Mouse (Mus musculus): ENCODE data around the gene Acat2. TPM values are rescaled to one million over a fixed set of nuclear protein-coding genes. Genes with fewer than 3 reads are reported as not detected.
"Not testable (repeated sequence)": the region's sequence is repeated elsewhere in the genome, so short reads cannot be mapped to it uniquely, and the experiment has no call there.

Acat2 gene
- 188 and 294 TPM in 2 replicates for polyA plus RNA-seq (2014; fragmentation: Nextera tagmentation; extraction: Ambion mirVana)

DNA sequence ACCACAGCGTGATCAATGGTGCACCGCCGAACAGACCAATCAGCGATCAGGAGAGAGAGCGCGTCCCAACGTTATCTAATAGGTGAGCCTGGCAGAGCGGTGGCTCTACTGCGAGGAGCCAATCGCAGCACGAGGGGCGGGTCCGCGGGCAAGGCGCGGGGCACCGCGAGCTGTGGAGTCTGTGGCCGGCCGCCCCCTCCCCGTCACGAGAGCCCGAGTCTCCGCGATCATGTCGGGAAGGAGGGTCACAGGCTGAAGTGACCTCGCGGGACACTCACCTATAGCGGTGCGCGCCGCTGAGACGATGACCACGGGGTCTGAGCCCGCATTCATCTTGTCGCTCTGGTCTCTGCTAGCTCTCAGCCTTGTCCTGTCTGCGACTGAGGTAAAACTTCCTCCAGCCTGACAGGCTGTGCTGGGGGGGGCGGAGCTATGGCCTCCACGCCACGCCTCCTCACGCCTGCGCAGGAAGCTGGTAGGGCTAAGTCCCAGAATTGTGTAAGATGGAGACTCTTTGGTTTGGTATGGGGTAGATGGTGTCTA is at the start of gene Acat2:
Acat2 (minus strand) TSS at position 417 of the 543 bp plus-strand sequence.
- WGBS, result under 1% methylated on average over 42 of the region's 42 CpGs
- Histone ChIP-seq H3K27ac (ENCODE audit: low read depth, low read length) (peak within 1 kb of the TSS; percentile 86), H3K4me3 (ENCODE audit: low read depth, low read length) (peak within 1 kb of the TSS; percentile 53), H3K4me2 (ENCODE audit: low read depth, low read length) (peak within 1 kb of the TSS; percentile 67), H3K36me3 (ENCODE audit: control insufficient read depth, insufficient read depth, low read length) (peaks cover 12% of the 10 kb centered on the region), H3K9ac (replicated peaks; ENCODE audit: low read depth, low read length) (peak within 1 kb of the TSS; percentile 44), H3K27me3 (ENCODE audit: control insufficient read depth, insufficient read depth, low read length) (no peaks in the 10 kb centered on the region), H3K4me1 (ENCODE audit: control insufficient read depth, insufficient read depth, low read length) (peaks cover 10% of the 10 kb centered on the region), H3K9me3 (ENCODE audit: control insufficient read depth, low read length) (no peaks in the 10 kb centered on the region)
- peak; percentile 99 for ATAC-seq (ENCODE audit: low read depth)

DNA sequence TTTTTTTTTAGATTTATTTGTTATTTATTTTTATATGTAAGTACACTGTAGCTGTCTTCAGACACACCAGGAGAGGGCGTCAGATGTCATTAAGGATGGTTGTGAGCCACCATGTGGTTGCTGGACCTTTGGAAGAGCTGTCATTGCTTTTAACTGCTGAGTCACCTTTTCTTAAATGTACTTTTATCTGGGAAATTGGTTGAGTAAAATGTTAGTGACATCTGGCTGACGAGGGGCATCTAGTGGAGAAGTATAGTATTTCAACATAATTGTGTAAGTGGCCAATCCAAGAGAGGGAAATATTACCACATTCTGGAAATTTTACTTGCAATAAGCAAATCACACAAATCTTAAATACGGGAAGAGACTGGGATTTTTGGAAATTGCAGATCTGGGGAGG is 49.3 kb upstream of the Acat2 start:
- H3K4me2 ChIP-seq (ENCODE audit: low read depth, low read length), result no peak overlapping the region
- H3K9ac ChIP-seq (replicated peaks; ENCODE audit: low read depth, low read length), result no peak overlapping the region
- no peak overlapping the region for H3K27ac ChIP-seq (ENCODE audit: low read depth, low read length)
- H3K27me3 ChIP-seq (ENCODE audit: control insufficient read depth, insufficient read depth, low read length), result no peaks in the 10 kb centered on the region
- no peak overlapping the region for H3K4me3 ChIP-seq (ENCODE audit: low read depth, low read length)
- peaks cover 18% of the 10 kb centered on the region for H3K36me3 ChIP-seq (ENCODE audit: control insufficient read depth, insufficient read depth, low read length)
- 41% methylated on average over 3 of the region's 3 CpGs for WGBS
- H3K4me1 ChIP-seq (ENCODE audit: control insufficient read depth, insufficient read depth, low read length), result peaks cover 8% of the 10 kb centered on the region; the same call in 1 of the 2 replicates
- no peak for ATAC-seq (ENCODE audit: low read depth)
- H3K9me3 ChIP-seq (ENCODE audit: control insufficient read depth, low read length), result no peaks in the 10 kb centered on the region

DNA sequence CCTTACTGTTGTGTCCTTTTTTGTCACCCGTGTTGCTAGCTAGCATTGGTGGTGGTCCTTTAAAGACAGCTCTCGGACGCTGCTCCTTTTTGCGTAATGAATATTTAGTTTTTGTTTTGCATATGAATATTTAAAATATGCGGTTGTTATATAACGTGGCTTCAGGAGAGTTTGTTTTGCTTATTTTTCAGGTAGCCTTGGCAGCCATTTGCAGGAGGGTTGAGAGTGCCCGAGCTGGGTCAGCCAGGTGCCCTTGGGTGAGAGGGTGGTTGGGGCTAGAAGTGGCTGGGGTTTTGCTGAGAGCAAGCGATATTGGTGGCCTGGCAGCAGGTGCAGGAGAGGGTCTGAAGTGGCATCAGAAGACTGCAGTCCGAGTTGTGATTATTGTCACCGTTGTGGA is 48.0 kb upstream of the Acat2 start:
- H3K27me3 ChIP-seq (ENCODE audit: control insufficient read depth, insufficient read depth, low read length), result no peaks in the 10 kb centered on the region
- H3K9me3 ChIP-seq (ENCODE audit: control insufficient read depth, low read length), result no peaks in the 10 kb centered on the region
- peak overlapping the region; percentile 79 for H3K4me3 ChIP-seq (ENCODE audit: low read depth, low read length)
- H3K9ac ChIP-seq (replicated peaks; ENCODE audit: low read depth, low read length), result peak overlapping the region; percentile 76
- WGBS, result 2% methylated on average over 10 of the region's 10 CpGs
- no peak for ATAC-seq (ENCODE audit: low read depth)
- peak overlapping the region; percentile 88 for H3K4me2 ChIP-seq (ENCODE audit: low read depth, low read length)
- peaks cover 8% of the 10 kb centered on the region; the same call in 1 of the 2 replicates for H3K36me3 ChIP-seq (ENCODE audit: control insufficient read depth, insufficient read depth, low read length)
- H3K4me1 ChIP-seq (ENCODE audit: control insufficient read depth, insufficient read depth, low read length), result peaks cover 8% of the 10 kb centered on the region; the same call in 1 of the 2 replicates
- H3K27ac ChIP-seq (ENCODE audit: low read depth, low read length), result peak overlapping the region; percentile 87

DNA sequence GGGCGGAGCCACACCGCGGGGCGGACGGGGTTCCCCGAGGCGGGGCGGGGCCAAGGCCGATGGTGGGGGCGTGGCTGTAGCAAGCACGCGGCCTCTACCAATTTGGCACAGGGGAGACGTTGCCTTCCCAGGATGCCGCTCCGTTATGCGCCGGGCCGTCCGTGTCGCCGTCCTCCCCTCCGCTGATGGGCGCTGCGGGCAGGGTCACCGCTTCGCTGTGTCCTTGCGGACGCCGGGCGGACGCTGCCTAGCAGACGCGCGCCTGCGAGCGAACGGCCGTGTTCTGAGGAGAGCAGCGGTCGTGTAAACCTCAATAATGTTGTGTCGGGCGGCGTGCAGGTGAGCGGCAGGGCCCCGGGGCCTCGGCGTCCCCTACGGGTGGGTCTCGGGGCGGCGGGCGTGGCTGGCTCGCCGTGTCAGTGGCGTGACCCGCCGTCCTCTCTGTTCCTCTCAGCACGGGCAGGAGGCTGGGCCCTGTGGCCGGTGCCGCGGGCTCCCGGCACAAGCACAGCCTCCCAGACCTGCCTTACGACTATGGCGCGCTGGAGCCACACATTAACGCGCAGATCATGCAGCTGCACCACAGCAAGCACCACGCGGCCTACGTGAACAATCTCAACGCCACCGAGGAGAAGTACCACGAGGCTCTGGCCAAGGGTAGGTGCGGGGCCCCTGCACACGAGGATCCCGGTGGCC is 47.3 kb upstream of the Acat2 start:
- ATAC-seq (ENCODE audit: low read depth), result peak; percentile 97
- Histone ChIP-seq H3K4me1 (ENCODE audit: control insufficient read depth, insufficient read depth, low read length) (peaks cover 8% of the 10 kb centered on the region; the same call in 1 of the 2 replicates), H3K4me2 (ENCODE audit: low read depth, low read length) (peak overlapping the region; percentile 88), H3K9me3 (ENCODE audit: control insufficient read depth, low read length) (no peaks in the 10 kb centered on the region), H3K27me3 (ENCODE audit: control insufficient read depth, insufficient read depth, low read length) (no peaks in the 10 kb centered on the region), H3K9ac (replicated peaks; ENCODE audit: low read depth, low read length) (peak overlapping the region; percentile 76), H3K4me3 (ENCODE audit: low read depth, low read length) (peak overlapping the region; percentile 79), H3K36me3 (ENCODE audit: control insufficient read depth, insufficient read depth, low read length) (0 out of 2 replicates have a peak, but pooled peaks cover 5% of the 10 kb centered on the region), H3K27ac (ENCODE audit: low read depth, low read length) (peak overlapping the region; percentile 87)
- 1% methylated on average over 69 of the region's 76 CpGs for WGBS

DNA sequence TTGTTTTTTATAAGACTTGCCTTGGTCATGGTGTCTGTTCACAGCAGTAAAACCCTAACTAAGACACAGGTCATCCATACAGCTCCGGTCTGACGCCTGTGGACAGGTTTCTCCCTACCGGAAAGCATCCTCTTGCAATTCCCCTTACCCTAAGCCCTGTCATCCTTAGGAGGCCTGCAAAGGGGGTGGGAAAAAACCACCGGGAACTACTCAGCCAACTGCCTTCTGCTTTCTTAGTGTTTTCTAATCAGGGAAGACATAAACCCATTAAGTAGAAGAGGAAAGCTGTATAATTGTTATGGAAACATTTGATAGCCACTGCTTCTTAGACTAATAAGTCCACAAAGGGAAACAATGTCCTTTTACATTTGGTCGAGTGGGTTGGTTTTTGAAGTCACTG is 46.4 kb upstream of the Acat2 start:
- 39% methylated on average over 5 of the region's 5 CpGs for WGBS
- Histone ChIP-seq H3K4me1 (ENCODE audit: control insufficient read depth, insufficient read depth, low read length) (peaks cover 8% of the 10 kb centered on the region; the same call in 1 of the 2 replicates), H3K9me3 (ENCODE audit: control insufficient read depth, low read length) (no peaks in the 10 kb centered on the region), H3K4me2 (ENCODE audit: low read depth, low read length) (peak overlapping the region; percentile 88), H3K36me3 (ENCODE audit: control insufficient read depth, insufficient read depth, low read length) (0 out of 2 replicates have a peak, but pooled peaks cover 5% of the 10 kb centered on the region), H3K27me3 (ENCODE audit: control insufficient read depth, insufficient read depth, low read length) (no peaks in the 10 kb centered on the region), H3K9ac (replicated peaks; ENCODE audit: low read depth, low read length) (0 out of 2 replicates have a peak overlapping the region, but pooled peaks have one; percentile 34), H3K27ac (ENCODE audit: low read depth, low read length) (no peak overlapping the region; the same call in 1 of the 2 replicates), H3K4me3 (ENCODE audit: low read depth, low read length) (peak overlapping the region; percentile 79)
- no peak for ATAC-seq (ENCODE audit: low read depth)

DNA sequence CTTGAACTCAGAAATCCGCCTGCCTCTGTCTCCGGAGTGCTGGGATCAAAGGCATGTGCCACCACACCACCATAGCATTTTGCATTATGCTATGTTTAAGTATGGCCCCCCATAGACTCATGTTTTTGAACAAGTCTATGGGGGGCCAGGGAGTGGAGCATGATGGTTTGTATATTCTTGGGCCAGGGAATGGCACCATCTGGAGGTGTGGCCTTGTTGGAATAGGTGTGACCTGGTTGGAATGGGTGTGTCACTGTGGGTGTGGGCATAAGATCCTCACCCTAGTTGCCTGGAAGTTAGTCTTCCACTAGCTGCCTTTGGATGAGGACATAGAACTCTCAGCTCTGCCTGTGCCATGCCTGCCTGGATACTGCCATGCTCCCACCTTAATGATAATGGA is 46.0 kb upstream of the Acat2 start, which contains the start of gene Sod2:
Sod2 (plus strand) TSS at position 301 of the 400 bp plus-strand sequence.
- not testable (repeated sequence) for ATAC-seq (ENCODE audit: low read depth); H3K36me3 ChIP-seq (ENCODE audit: control insufficient read depth, insufficient read depth, low read length); H3K4me1 ChIP-seq (ENCODE audit: control insufficient read depth, insufficient read depth, low read length); H3K9me3 ChIP-seq (ENCODE audit: control insufficient read depth, low read length); H3K27me3 ChIP-seq (ENCODE audit: control insufficient read depth, insufficient read depth, low read length)
- Histone ChIP-seq H3K4me2 (ENCODE audit: low read depth, low read length) (peak within 1 kb of the TSS; percentile 88), H3K27ac (ENCODE audit: low read depth, low read length) (peak within 1 kb of the TSS; percentile 87), H3K4me3 (ENCODE audit: low read depth, low read length) (peak within 1 kb of the TSS; percentile 79), H3K9ac (replicated peaks; ENCODE audit: low read depth, low read length) (peak within 1 kb of the TSS; percentile 76; the same call in 1 of the 2 replicates)
- 99% methylated on average over 2 of the region's 2 CpGs for WGBS

DNA sequence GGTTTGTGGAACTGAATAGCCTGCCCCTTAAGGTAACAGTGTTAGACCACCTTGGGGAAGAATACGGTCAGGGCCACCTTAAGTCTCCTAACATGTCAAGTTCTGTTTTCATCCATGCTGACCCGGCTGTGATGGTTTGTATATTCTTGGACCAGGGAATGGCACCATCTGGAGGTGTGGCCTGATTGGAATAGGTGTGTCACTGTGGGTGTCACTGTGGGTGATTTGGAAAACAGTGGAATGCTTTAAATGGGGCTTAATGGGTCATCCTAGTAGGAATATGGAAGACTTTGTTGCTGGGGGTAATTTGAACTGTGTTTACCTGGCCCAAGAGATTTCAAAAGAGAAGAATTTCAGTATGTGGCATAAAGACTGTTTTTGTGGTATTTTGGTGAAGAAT is 43.9 kb upstream of the Acat2 start:
- H3K27ac ChIP-seq (ENCODE audit: low read depth, low read length); H3K9me3 ChIP-seq (ENCODE audit: control insufficient read depth, low read length); H3K9ac ChIP-seq (replicated peaks; ENCODE audit: low read depth, low read length); H3K27me3 ChIP-seq (ENCODE audit: control insufficient read depth, insufficient read depth, low read length); ATAC-seq (ENCODE audit: low read depth); H3K4me3 ChIP-seq (ENCODE audit: low read depth, low read length); H3K4me2 ChIP-seq (ENCODE audit: low read depth, low read length); H3K4me1 ChIP-seq (ENCODE audit: control insufficient read depth, insufficient read depth, low read length); H3K36me3 ChIP-seq (ENCODE audit: control insufficient read depth, insufficient read depth, low read length): not testable (repeated sequence)
- WGBS, result 89% methylated on average over 2 of the region's 2 CpGs

DNA sequence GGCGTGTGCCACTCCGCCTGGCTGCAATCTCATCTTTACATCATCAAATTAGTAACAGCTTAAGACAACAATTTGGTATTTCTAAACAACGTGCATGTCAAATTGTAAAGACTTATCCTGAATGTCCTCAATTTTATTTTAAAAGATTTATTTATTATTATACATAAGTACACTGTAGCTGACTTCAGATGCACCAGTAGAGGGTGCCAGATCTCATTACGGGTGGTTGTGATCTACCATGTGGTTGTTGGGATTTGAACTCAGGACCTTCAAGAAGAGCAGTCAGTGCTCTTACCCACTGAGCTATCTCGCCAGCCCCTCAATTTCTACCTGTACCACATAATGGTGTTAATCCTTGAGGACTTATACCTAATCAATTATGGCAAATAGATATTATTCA is 41.7 kb upstream of the Acat2 start:
- not testable (repeated sequence) for H3K4me2 ChIP-seq (ENCODE audit: low read depth, low read length); H3K9me3 ChIP-seq (ENCODE audit: control insufficient read depth, low read length); ATAC-seq (ENCODE audit: low read depth); H3K4me1 ChIP-seq (ENCODE audit: control insufficient read depth, insufficient read depth, low read length); H3K4me3 ChIP-seq (ENCODE audit: low read depth, low read length); H3K27ac ChIP-seq (ENCODE audit: low read depth, low read length); H3K36me3 ChIP-seq (ENCODE audit: control insufficient read depth, insufficient read depth, low read length); H3K27me3 ChIP-seq (ENCODE audit: control insufficient read depth, insufficient read depth, low read length); H3K9ac ChIP-seq (replicated peaks; ENCODE audit: low read depth, low read length)
- WGBS, result 95% methylated on average over 5 of the region's 5 CpGs

DNA sequence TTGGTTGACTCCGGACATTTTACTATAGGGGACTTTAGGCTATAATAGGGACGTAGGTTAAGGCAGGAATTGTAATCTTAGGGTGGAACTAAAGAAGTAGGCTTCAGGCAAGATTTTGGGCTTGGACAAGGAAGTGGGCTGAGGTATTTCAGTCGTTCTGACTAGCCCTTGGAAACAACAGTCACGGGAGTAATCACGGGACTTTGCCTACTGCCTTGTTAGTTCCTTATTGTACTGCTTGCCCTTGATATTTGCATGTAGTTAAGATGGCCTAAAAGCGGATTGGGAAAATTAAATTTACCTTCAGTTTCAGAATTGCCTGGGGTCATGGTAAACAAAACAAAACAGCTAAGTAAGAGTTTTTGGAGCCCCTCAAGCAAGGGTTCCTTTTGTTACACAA is 38.5 kb upstream of the Acat2 start:
- no peak for ATAC-seq (ENCODE audit: low read depth)
- no peak overlapping the region for H3K9ac ChIP-seq (replicated peaks; ENCODE audit: low read depth, low read length)
- H3K4me1 ChIP-seq (ENCODE audit: control insufficient read depth, insufficient read depth, low read length), result no peaks in the 10 kb centered on the region
- H3K4me2 ChIP-seq (ENCODE audit: low read depth, low read length), result no peak overlapping the region
- 69% methylated on average over 6 of the region's 6 CpGs for WGBS
- H3K9me3 ChIP-seq (ENCODE audit: control insufficient read depth, low read length), result no peaks in the 10 kb centered on the region
- no peaks in the 10 kb centered on the region for H3K36me3 ChIP-seq (ENCODE audit: control insufficient read depth, insufficient read depth, low read length)
- H3K27ac ChIP-seq (ENCODE audit: low read depth, low read length), result no peak overlapping the region
- no peaks in the 10 kb centered on the region for H3K27me3 ChIP-seq (ENCODE audit: control insufficient read depth, insufficient read depth, low read length)
- no peak overlapping the region for H3K4me3 ChIP-seq (ENCODE audit: low read depth, low read length)
